Mouse (Mus musculus) testis, adult 2 months (tissue): ENCODE results near the gene Diablo. TPM values are rescaled to one million over a fixed set of nuclear protein-coding genes. Genes with fewer than 3 reads are reported as not detected.
"Not testable (repeated sequence)": the region's sequence is repeated elsewhere in the genome, so short reads cannot be mapped to it uniquely, and the experiment has no call there.

Experiments used
- H3K27ac ChIP-seq: fragments of 200-500 bp; 2 replicates; pipeline ENCODE4 v1.5.1; 2012; ENCODE audit warnings: low read depth, low read length; ENCODE audit not compliant: control insufficient read depth, insufficient read depth
- H3K27me3 ChIP-seq: fragments of 200-500 bp; 2 replicates; pipeline ENCODE4 v1.6.1; 2012; ENCODE audit warnings: mild to moderate bottlenecking, low read length, moderate library complexity; ENCODE audit not compliant: control insufficient read depth, insufficient read depth
- H3K36me3 ChIP-seq: fragments of 200-500 bp; 2 replicates; pipeline ENCODE4 v1.6.1; 2012; ENCODE audit warnings: mild to moderate bottlenecking, low read length; ENCODE audit not compliant: control insufficient read depth, insufficient read depth
- H3K4me1 ChIP-seq: fragments of 200-500 bp; 2 replicates; pipeline ENCODE4 v1.6.1; 2012; ENCODE audit warnings: low read length; ENCODE audit not compliant: control insufficient read depth, insufficient read depth
- H3K4me3 ChIP-seq: fragments of 200-500 bp; 2 replicates; pipeline ENCODE4 v1.5.1; 2012; ENCODE audit warnings: low read depth, mild to moderate bottlenecking, low read length, moderate library complexity, mixed read lengths; ENCODE audit not compliant: control insufficient read depth
- CTCF ChIP-seq: fragments of 200-500 bp; IDR thresholded peaks from 2 replicates; pipeline ENCODE4 v1.5.1; 2012; ENCODE audit warnings: low read depth, mild to moderate bottlenecking, inconsistent platforms, low read length, moderate library complexity; ENCODE audit not compliant: control insufficient read depth, insufficient read depth, insufficient replicate concordance
- POLR2A ChIP-seq: fragments of 200-500 bp; IDR thresholded peaks from 2 replicates; pipeline ENCODE4 v1.6.1; 2012; ENCODE audit warnings: low read depth, mild to moderate bottlenecking, inconsistent platforms, low read length, moderate library complexity; ENCODE audit not compliant: control insufficient read depth
- polyA plus RNA-seq: library from polyadenylated mRNA; depleted of rRNA; stranded (reverse); fragments of >200 nt; gene quantifications from 2 replicates; pipeline ENCODE4 v1.2.3, GENCODE M21; 2012

Gene Diablo
- polyA plus RNA-seq, 1 experiment = 367 TPM

- Histone ChIP-seq H3K4me3 (no peak overlapping the region), H3K27me3 (no peaks in the 10 kb centered on the region), H3K36me3 (peaks cover 8% of the 10 kb centered on the region), H3K4me1 (peaks cover 7% of the 10 kb centered on the region), H3K27ac (no peak overlapping the region)
- TF ChIP-seq POLR2A (no peak), CTCF (no peak)
Observed at GRCm38 (mm10) chr5:123520666-123521065, 3.3 kb downstream of the Diablo start.

- Histone ChIP-seq H3K4me3 (no peak overlapping the region), H3K27ac (no peak overlapping the region), H3K36me3 (peaks cover 6% of the 10 kb centered on the region), H3K4me1 (peaks cover 2% of the 10 kb centered on the region; the same call in 1 of the 2 replicates), H3K27me3 (no peaks in the 10 kb centered on the region)
- TF ChIP-seq POLR2A (no peak), CTCF (no peak)
Observed at GRCm38 (mm10) chr5:123514871-123515270, 9.1 kb downstream of the Diablo start.

GRCm38 (mm10) chr5:123512102-123512501 is 11.9 kb downstream of the Diablo start:
- H3K27me3 ChIP-seq = no peaks in the 10 kb centered on the region
- H3K36me3 ChIP-seq = peaks cover 3% of the 10 kb centered on the region; the same call in 1 of the 2 replicates
- no peak overlapping the region for H3K27ac ChIP-seq
- H3K4me1 ChIP-seq = peaks cover 20% of the 10 kb centered on the region
- H3K4me3 ChIP-seq = no peak overlapping the region
- TF ChIP-seq POLR2A (no peak; the same call in 1 of the 2 replicates), CTCF (no peak)

GRCm38 (mm10) chr5:123511426-123511825 is 12.6 kb downstream of the Diablo start:
- H3K36me3 ChIP-seq, H3K27ac ChIP-seq, H3K4me3 ChIP-seq, H3K27me3 ChIP-seq: not testable (repeated sequence)
- peaks cover 20% of the 10 kb centered on the region for H3K4me1 ChIP-seq

GRCm38 (mm10) chr5:123510160-123510559 is 13.8 kb downstream of the Diablo start, which contains the start of gene B3gnt4:
TSS of gene B3gnt4 (plus strand) at chr5:123510460.
- Histone ChIP-seq H3K27me3 (no peaks in the 10 kb centered on the region), H3K36me3 (no peaks in the 10 kb centered on the region; the same call in 1 of the 2 replicates), H3K4me1 (peaks cover 20% of the 10 kb centered on the region), H3K27ac (no peak within 1 kb of the TSS; the same call in 1 of the 2 replicates), H3K4me3 (no peak within 1 kb of the TSS)
- TF ChIP-seq POLR2A (no peak), CTCF (no peak)

GRCm38 (mm10) chr5:123508921-123509320 is 15.1 kb downstream of the Diablo start:
- Histone ChIP-seq H3K4me3 (peak overlapping the region; percentile 77), H3K27me3 (no peaks in the 10 kb centered on the region), H3K27ac (peak overlapping the region; percentile 7; the same call in 1 of the 2 replicates), H3K4me1 (peaks cover 20% of the 10 kb centered on the region), H3K36me3 (no peaks in the 10 kb centered on the region; the same call in 1 of the 2 replicates)
- TF ChIP-seq POLR2A = no peak
- no peak for TF ChIP-seq CTCF

- H3K27ac ChIP-seq = peak overlapping the region; percentile 65
- H3K4me3 ChIP-seq = peak overlapping the region; percentile 77
- no peaks in the 10 kb centered on the region for H3K27me3 ChIP-seq
- no peaks in the 10 kb centered on the region; the same call in 1 of the 2 replicates for H3K36me3 ChIP-seq
- TF ChIP-seq POLR2A (peak; percentile 49; the same call in 1 of the 2 replicates), CTCF (no peak)
- H3K4me1 ChIP-seq = peaks cover 20% of the 10 kb centered on the region
Observed at GRCm38 (mm10) chr5:123507936-123508723, 15.8 kb downstream of the Diablo start.

- Histone ChIP-seq H3K4me3 (no peak overlapping the region), H3K27me3 (no peaks in the 10 kb centered on the region), H3K36me3 (no peaks in the 10 kb centered on the region), H3K4me1 (peaks cover 7% of the 10 kb centered on the region), H3K27ac (no peak overlapping the region)
- TF ChIP-seq POLR2A = no peak
- TF ChIP-seq CTCF = no peak
Observed at GRCm38 (mm10) chr5:123501973-123502372, 22.0 kb downstream of the Diablo start.
